Mouse (Mus musculus) small intestine, adult 2 months (tissue): ENCODE data around the gene Clca2. TPM values are rescaled to one million over a fixed set of nuclear protein-coding genes. Genes with fewer than 3 reads are reported as not detected.

Source experiments
- H3K27ac ChIP-seq: fragments of 200-500 bp; 2 replicates; pipeline ENCODE4 v1.5.1; 2012; ENCODE audit warnings: low read depth, low read length, control low read depth, inconsistent platforms; ENCODE audit not compliant: insufficient read depth
- H3K27me3 ChIP-seq: fragments of 200-500 bp; 2 replicates; pipeline ENCODE4 v1.6.1; 2012; ENCODE audit warnings: mild to moderate bottlenecking, moderate library complexity, low read length, inconsistent platforms; ENCODE audit not compliant: control insufficient read depth, insufficient read depth
- H3K36me3 ChIP-seq: fragments of 200-500 bp; 2 replicates; pipeline ENCODE4 v1.6.1; 2012; ENCODE audit warnings: mild to moderate bottlenecking, low read length, control low read depth, inconsistent platforms; ENCODE audit not compliant: control insufficient read depth, insufficient read depth
- H3K4me1 ChIP-seq: fragments of 200-500 bp; 2 replicates; pipeline ENCODE4 v1.6.1; 2012; ENCODE audit warnings: low read length, inconsistent platforms, mixed read lengths; ENCODE audit not compliant: control insufficient read depth, insufficient read depth, insufficient read length
- H3K4me3 ChIP-seq: fragments of 200-500 bp; 2 replicates; pipeline ENCODE4 v1.5.1; 2012; ENCODE audit warnings: low read depth, mild to moderate bottlenecking, control low read depth, inconsistent platforms, low read length, moderate library complexity
- CTCF ChIP-seq: fragments of 200-500 bp; IDR thresholded peaks from 2 replicates; pipeline ENCODE4 v1.5.1; 2012; ENCODE audit warnings: low read depth, mild to moderate bottlenecking, control low read depth, inconsistent platforms, low read length, moderate library complexity, mixed read lengths; ENCODE audit not compliant: insufficient replicate concordance, insufficient read length; ENCODE audit errors: extremely low read depth
- POLR2A ChIP-seq: fragments of 200-500 bp; IDR thresholded peaks from 2 replicates; pipeline ENCODE4 v1.6.1; 2012; ENCODE audit warnings: low read depth, mild to moderate bottlenecking, control low read depth, inconsistent platforms, low read length, moderate library complexity
- WGBS: fragments of 180-500 bp; shearing (Covaris S2); methylation state at CpG from one replicate; pipeline ENCODE4 v1.1.7; 2018; 5-methylcytosine and 5-hydroxymethylcytosine counted together
- polyA plus RNA-seq: library from polyadenylated mRNA; depleted of rRNA; stranded (reverse); fragments of >200 nt; gene quantifications from 2 replicates; pipeline ENCODE4 v1.2.3, GENCODE M21; 2012; rRNA removed

Clca2 gene
- polyA plus RNA-seq, 1 experiment: 0.11 TPM

DNA sequence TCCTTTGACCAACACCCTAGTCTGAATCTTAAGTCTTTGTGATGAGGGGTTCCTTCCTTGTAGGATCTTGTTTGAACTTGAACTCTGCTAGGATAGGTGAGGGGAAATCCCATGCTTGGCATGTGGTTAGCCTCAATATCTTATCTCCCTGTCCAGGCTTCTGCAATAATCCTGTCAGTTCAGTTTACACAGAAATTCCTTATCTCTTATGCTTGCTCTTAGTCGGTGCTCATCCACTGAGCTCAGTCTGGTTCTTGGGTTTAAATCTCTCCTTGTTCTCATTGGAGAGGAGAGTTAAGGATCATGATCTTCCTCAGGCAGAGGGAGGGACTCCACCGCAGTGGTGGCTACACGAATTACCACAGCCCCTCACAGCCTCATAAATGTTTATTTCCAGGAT, 49.4 kb downstream of the Clca2 start:
- Histone ChIP-seq H3K27ac (no peak overlapping the region), H3K4me1 (peaks cover 4% of the 10 kb centered on the region; the same call in 1 of the 2 replicates), H3K36me3 (no peaks in the 10 kb centered on the region), H3K27me3 (no peaks in the 10 kb centered on the region), H3K4me3 (no peak overlapping the region)
- WGBS: 10% methylated on average over 3 of the region's 3 CpGs
- TF ChIP-seq CTCF (no peak), POLR2A (no peak)

DNA sequence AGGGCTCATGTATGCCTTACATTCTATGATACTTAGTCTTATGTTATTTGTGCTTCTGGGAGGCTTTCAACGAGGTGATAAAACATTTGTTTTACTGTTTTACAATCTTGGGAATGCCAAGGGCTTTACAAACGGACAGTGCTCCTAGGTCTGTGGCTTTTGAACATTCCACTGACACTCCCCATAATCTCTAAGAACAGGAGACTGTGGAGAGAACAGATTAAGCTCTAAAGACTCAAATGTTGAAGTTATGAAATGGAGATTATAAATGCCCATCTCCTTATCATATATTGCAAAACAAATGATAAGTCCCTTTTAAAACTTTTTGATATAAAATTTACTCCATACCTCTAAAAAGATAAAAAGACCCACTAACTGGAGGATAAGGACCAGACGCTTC, 60.4 kb downstream of the Clca2 start:
- Histone ChIP-seq H3K36me3 (no peaks in the 10 kb centered on the region), H3K27ac (no peak overlapping the region), H3K27me3 (no peaks in the 10 kb centered on the region), H3K4me1 (no peaks in the 10 kb centered on the region; the same call in 1 of the 2 replicates), H3K4me3 (no peak overlapping the region)
- TF ChIP-seq POLR2A: no peak
- WGBS: 40% methylated on average over 3 of the region's 3 CpGs

DNA sequence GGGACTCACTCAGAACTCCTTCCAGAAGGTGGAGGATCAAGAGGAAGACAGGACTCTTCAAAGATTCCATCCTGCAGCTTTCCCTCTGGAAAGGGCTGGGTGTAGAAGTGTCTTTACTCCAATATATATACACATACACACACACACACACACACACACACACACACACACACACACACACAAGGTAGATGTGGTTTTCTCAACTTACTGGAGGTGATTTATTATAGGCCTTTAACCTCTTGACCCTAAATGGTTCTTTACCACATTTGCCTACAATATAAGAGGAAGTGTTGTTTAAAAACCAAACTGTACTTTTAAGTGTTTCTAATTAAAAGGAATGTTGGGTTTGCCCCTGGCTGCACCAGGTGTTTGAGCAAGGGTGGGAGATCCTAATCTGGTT, 66.6 kb downstream of the Clca2 start, which contains the start of gene Clca1:
Gene Clca1 (minus strand): TSS at position 101 of the 400 bp plus-strand sequence.
- no peak for TF ChIP-seq POLR2A
- Histone ChIP-seq H3K4me1 (no peaks in the 10 kb centered on the region), H3K4me3 (no peak within 1 kb of the TSS), H3K27ac (no peak within 1 kb of the TSS), H3K27me3 (no peaks in the 10 kb centered on the region), H3K36me3 (no peaks in the 10 kb centered on the region)

DNA sequence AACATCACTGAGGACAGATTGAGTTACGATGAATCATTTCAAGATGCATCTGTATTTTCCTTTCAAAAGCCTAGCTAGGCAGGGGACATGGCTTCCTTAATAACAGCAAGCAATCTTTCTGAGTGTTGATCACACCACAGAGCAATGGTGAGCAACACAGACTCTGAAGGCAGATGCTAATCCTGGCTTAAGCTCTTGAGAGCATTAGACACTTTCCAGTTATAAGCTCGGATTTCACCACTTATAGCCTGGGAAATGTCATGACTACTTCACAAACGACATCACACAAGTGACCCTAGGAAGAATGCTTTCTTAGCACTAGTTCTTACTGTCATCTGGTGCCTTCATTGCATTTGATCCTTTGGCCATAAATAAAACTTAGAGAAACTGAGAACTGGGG, 71.2 kb downstream of the Clca2 start:
- Histone ChIP-seq H3K4me1 (no peaks in the 10 kb centered on the region), H3K27ac (no peak overlapping the region), H3K27me3 (no peaks in the 10 kb centered on the region), H3K4me3 (no peak overlapping the region), H3K36me3 (no peaks in the 10 kb centered on the region)
- WGBS: 81% methylated on average over 3 of the region's 3 CpGs
- no peak for TF ChIP-seq CTCF
- no peak for TF ChIP-seq POLR2A

DNA sequence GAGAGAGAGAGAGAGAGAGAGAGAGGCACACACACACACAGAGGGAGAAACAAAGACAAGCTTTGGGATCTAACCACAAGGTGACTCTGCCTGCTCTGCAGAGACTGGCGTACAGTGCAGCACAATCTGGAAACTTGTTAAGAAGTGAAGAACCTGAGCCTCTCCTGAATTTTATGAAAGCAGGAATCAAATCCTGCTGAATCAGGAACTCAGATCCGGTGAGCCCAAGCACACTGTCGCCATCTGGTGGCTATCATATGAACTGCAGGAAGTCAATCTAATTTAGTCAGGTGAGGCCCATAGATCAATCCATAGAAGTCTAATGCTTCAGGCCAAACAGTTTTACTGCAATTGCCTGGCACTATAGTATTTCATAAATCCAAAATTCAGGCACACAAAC, 72.5 kb downstream of the Clca2 start:
- no peaks in the 10 kb centered on the region for H3K27me3 ChIP-seq
- H3K27ac ChIP-seq: no peak overlapping the region
- 24% methylated on average over 3 of the region's 3 CpGs for WGBS
- TF ChIP-seq CTCF: peak; percentile 59; the same call in 1 of the 2 replicates
- TF ChIP-seq POLR2A: no peak
- no peaks in the 10 kb centered on the region for H3K4me1 ChIP-seq
- no peak overlapping the region for H3K4me3 ChIP-seq
- H3K36me3 ChIP-seq: no peaks in the 10 kb centered on the region

Other genes with a start within 250 kb of the Clca2 start
- 35.3 and 199 TPM in 2 replicates for gene Clca4b, start 166.9 kb downstream of the Clca2 start, polyA plus RNA-seq
- 8.9 and 175 TPM in 2 replicates for gene Clca4a, start 124.4 kb downstream of the Clca2 start, polyA plus RNA-seq
- 108 and 251 TPM in 2 replicates for gene Clca1, start 66.7 kb downstream of the Clca2 start, polyA plus RNA-seq
- 0.62 and 0.74 TPM in 2 replicates for gene Odf2l, start 19.1 kb upstream of the Clca2 start, polyA plus RNA-seq
- gene Col24a1, start 193.0 kb upstream of the Clca2 start, polyA plus RNA-seq: 0.15 and 1.4 TPM in 2 replicates